Mouse (Mus musculus) testis, adult 2 months (tissue): ENCODE results near the gene Fam102b.

Source experiments
- CTCF ChIP-seq: fragments of 200-500 bp; IDR thresholded peaks from 2 replicates; pipeline ENCODE4 v1.5.1; 2012; ENCODE audit warnings: low read depth, mild to moderate bottlenecking, inconsistent platforms, low read length, moderate library complexity; ENCODE audit not compliant: control insufficient read depth, insufficient read depth, insufficient replicate concordance
- POLR2A ChIP-seq: fragments of 200-500 bp; IDR thresholded peaks from 2 replicates; pipeline ENCODE4 v1.6.1; 2012; ENCODE audit warnings: low read depth, mild to moderate bottlenecking, inconsistent platforms, low read length, moderate library complexity; ENCODE audit not compliant: control insufficient read depth

- TF ChIP-seq CTCF (peak; percentile 75), POLR2A (no peak)
These were observed 1.8 kb downstream of the Fam102b start for GRCm38 (mm10) chr3:109025579-109025978.
